In the genomic region with DNA sequence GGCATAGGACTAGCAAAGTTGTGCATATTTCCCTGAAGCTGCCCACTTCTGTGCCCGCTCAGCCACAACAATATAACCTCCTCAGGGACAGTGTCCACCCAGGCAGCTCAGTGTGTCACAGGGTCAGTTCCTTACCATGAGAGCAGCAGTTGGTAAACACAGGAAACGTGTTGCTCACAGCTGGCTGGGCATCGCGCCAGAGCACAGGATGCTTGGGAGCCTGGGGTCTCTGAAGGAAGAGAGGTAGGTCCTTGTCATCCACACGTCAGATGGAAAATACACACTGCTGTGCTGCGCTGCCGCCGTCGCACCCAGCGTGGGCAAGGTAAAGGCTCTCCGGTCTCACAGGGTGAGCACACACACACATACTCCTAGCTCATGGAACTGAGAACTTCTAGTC, we compare ENCODE assay signal across 9 mouse cellular contexts.
DNase-seq lines count a peak whose midpoint lies in the region; ATAC-seq lines count a peak whose summit lies in the region.
"Had no signal": no experiment of that assay in that cellular context is flagged by ENCODE, and none has a peak within 500 bp of the region (broad histone marks: within the 10 kb centered on the region; RNA-seq: fewer than 3 reads in every experiment).

No protein-coding gene starts in this region.

- ATAC-seq in megakaryocyte progenitor cell, adult 5-6 weeks (replicated peaks; ENCODE audit: poor library complexity), result peak; percentile 23; the same call in 1 of the 2 replicates

- no peak overlapping the region for H3K4me3 ChIP-seq in midbrain, embryonic 10.5 days
- H3K4me3 ChIP-seq: midbrain, embryonic 12.5 days had no signal

- peak; percentile 73 for DNase-seq in adrenal gland, postnatal 14 days
- no peak for DNase-seq in adrenal gland, postnatal 4 days (ENCODE audit: low spot score in 2 of 2)
- peak; percentile 81 to 83 for DNase-seq in B cell, adult 2 months
- DNase-seq in heart, postnatal 10 days, result peak; percentile 54 to 69
- no peak for DNase-seq in retina, embryonic 14.5 days (ENCODE audit: low spot score)
- no peak for DNase-seq in midbrain, embryonic 10.5 days (ENCODE audit: low spot score)
- DNase-seq in cerebellum, adult 9-10 months, result no peak

- intact Hi-C loops in heart, postnatal 10 days (cut with DNase I), result no loop called here

- H3K4me1 ChIP-seq in midbrain, embryonic 10.5 days, result 0 out of 2 replicates have a peak, but pooled peaks cover 3% of the 10 kb centered on the region
- H3K4me1 ChIP-seq: midbrain, embryonic 12.5 days had no signal

- H3K36me3 ChIP-seq in midbrain, embryonic 10.5 days, result peaks cover 4% of the 10 kb centered on the region; the same call in 1 of the 2 replicates

- H3K9me3 ChIP-seq in midbrain, embryonic 10.5 days (replicated peaks), result no peaks in the 10 kb centered on the region
- H3K9me3 ChIP-seq: midbrain, embryonic 12.5 days had no signal

- WGBS in midbrain, embryonic 10.5 days, result 92% methylated on average over 11 of the region's 11 CpGs

- H3K27me3 ChIP-seq in midbrain, embryonic 10.5 days (ENCODE audit: low read depth, poor library complexity, severe bottlenecking), result no peaks in the 10 kb centered on the region
- H3K27me3 ChIP-seq: midbrain, embryonic 12.5 days had no signal

- H3K27ac ChIP-seq in midbrain, embryonic 10.5 days (replicated peaks), result no peak overlapping the region
- H3K27ac ChIP-seq: midbrain, embryonic 12.5 days had no signal

Comparison
In these comparisons a context has a peak if more than half of its experiments do, and no peak if none do; other contexts are left out.
1. DNase-seq: peak in adrenal gland, postnatal 14 days (single experiment), B cell, adult 2 months (2 of 2) and heart, postnatal 10 days (2 of 2); none in adrenal gland, postnatal 4 days (0 of 2), retina, embryonic 14.5 days (single experiment), midbrain, embryonic 10.5 days (single experiment) and cerebellum, adult 9-10 months (single experiment).